Mouse (Mus musculus) lung, adult 2 months (tissue): ENCODE data around the gene Pacrg. TPM values are rescaled to one million over a fixed set of nuclear protein-coding genes. Genes with fewer than 3 reads are reported as not detected.

Experiments
- DNase-seq: peaks from one replicate; pipeline ENCODE4 v3.0.0; 2022
- H3K4me1 ChIP-seq: fragments of 200-500 bp; 2 replicates; pipeline ENCODE4 v1.6.1; 2011; ENCODE audit warnings: low read length; ENCODE audit not compliant: control insufficient read depth, insufficient read depth
- H3K4me3 ChIP-seq: fragments of 200-500 bp; replicated peaks from 2 replicates; pipeline ENCODE3; 2011; ENCODE audit warnings: low read depth, mild to moderate bottlenecking, control low read depth, low read length; ENCODE audit errors: extremely low read depth
- CTCF ChIP-seq: fragments of 200-500 bp; IDR thresholded peaks from 2 replicates; pipeline ENCODE4 v1.5.1; 2011; ENCODE audit warnings: mild to moderate bottlenecking, low read length, control low read depth; ENCODE audit not compliant: insufficient read depth
- POLR2A ChIP-seq: fragments of 200-500 bp; IDR thresholded peaks from 2 replicates; pipeline ENCODE4 v1.6.1; 2011; ENCODE audit warnings: low read depth, mild to moderate bottlenecking, control low read depth, low read length, borderline replicate concordance; ENCODE audit errors: extremely low read depth
- WGBS: fragments of 180-500 bp; shearing (Covaris S2); methylation state at CpG from one replicate; pipeline ENCODE4 v1.1.7; 2018; 5-methylcytosine and 5-hydroxymethylcytosine counted together
- polyA plus RNA-seq: library from polyadenylated mRNA; depleted of rRNA; stranded (reverse); fragments of >200 nt; gene quantifications from 2 replicates; pipeline ENCODE4 v1.2.3, GENCODE M21; 2012

The Pacrg gene
- polyA plus RNA-seq, 1 experiment, result 3.5 TPM

DNA sequence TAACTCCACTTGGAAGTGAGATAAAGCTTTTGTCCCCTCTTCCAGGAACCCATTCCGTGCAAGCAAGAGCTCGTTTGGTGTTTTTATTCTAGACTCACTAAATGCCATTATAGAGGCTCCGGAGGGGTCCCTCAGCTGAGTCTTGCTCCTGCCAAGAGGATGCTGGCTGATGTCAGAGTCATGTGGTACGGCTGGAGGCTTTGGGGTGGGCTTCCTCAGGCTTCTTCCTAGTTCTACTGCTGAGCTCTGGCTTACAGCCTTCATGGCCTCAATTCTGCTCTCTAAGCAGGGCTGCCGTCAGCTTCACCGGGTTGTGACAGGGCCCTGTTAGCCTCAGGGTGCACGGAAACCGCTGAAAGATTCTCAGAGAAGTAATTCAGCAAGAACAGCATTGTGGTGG, 305.9 kb downstream of the Pacrg start:
- Histone ChIP-seq H3K4me1 (no peaks in the 10 kb centered on the region), H3K4me3 (no peak overlapping the region)
- 71% methylated on average over 8 of the region's 8 CpGs for WGBS
- DNase-seq, result no peak
- TF ChIP-seq POLR2A (no peak), CTCF (no peak)

DNA sequence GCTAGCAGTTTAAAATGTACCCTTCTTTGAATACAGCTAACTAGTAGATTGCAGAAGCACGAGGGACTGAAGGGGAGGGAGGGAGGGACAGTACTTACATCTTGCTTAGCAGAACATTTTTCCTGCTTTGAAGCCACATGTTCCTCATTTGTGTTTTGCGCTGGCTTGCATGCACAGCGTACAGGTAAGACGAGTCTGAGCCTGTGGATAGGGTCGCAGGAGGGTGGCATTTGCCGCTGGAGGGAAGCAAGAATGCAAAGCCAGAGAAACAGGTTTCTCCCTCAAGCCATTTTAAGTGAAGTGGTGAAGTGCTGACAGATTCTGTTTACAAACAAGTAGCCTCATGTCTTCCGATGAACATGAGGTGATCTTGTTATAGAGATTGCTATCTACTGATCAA, 306.6 kb downstream of the Pacrg start:
- no peaks in the 10 kb centered on the region for H3K4me1 ChIP-seq
- 53% methylated on average over 7 of the region's 7 CpGs for WGBS
- no peak for TF ChIP-seq CTCF
- no peak for TF ChIP-seq POLR2A
- no peak for DNase-seq
- no peak overlapping the region for H3K4me3 ChIP-seq

DNA sequence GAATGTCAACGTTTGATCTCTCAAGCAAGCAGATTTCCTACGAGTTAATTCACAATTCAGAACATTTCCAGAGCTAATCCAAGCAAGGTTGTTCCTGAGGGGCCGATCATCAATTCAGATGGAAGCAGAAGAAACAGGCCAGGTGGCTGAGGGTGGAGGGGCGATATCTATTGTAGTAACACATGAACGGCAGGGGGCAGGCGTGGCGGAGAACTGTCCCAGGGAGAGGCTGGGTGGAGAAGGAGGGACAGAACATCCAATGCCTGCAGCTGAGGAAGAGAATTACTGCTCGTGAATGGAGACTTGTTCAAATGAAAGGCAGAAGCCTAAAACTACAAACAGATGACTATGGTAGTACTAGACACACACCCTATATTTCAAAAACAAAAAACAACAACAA, 309.1 kb downstream of the Pacrg start:
- H3K4me3 ChIP-seq, result no peak overlapping the region
- peak; percentile 18 for DNase-seq
- H3K4me1 ChIP-seq, result no peaks in the 10 kb centered on the region
- 46% methylated on average over 8 of the region's 8 CpGs for WGBS
- TF ChIP-seq POLR2A (no peak), CTCF (peak; percentile 22; the same call in 1 of the 2 replicates)

DNA sequence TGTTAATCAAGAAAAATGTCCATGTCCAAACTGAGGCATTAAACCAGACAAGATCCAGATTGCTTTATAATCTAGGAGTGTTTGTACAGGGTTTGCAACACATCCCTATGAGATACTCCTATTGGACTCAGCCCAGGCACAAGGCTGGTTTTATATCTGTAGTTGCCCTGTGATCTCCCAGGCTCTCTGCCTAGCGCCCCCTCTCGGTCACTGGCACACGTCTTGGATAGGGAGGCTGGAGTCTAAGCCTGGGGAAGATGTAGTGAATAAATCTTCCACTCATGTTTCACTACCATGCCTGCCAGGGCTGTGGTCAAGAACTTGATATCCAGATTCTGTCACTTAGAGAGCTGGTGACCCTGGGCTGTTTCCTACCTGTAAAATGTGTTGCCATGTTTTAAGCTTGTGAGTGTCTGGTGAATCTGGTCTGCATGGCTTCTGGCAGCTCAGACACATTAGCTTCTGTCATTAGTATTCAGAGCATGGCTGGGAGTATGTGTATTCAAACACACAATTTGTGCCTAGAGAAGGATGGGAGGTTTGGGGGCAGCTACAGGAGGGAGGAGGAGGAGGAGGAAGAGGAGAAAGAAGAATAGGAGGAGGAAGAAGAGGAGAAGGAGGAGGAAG, 310.7 kb downstream of the Pacrg start:
- WGBS, result 73% methylated on average over 3 of the region's 3 CpGs
- Histone ChIP-seq H3K4me3 (no peak overlapping the region), H3K4me1 (no peaks in the 10 kb centered on the region)
- TF ChIP-seq POLR2A, result no peak
- no peak for TF ChIP-seq CTCF
- no peak for DNase-seq

DNA sequence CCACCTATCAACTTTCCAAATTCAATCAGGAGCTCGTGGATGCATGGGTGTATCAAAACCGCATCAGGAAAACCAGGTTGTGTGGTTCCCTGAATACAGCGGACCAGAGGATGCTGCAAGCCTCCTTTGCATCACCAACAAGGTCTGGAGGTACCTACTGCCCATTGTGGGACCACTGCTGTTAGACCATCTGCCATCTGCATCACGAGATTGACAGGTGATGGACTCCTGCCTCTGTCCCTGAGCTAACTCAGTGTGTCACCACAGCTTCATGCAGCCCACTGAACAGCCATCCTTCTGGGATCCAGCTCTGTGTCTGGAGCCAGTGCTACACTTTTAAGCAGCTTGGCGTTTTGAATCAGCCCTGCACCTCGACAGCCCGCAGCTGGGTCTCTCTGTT, 318.8 kb downstream of the Pacrg start:
- DNase-seq, result no peak
- 87% methylated on average over 7 of the region's 7 CpGs for WGBS
- Histone ChIP-seq H3K4me1 (no peaks in the 10 kb centered on the region), H3K4me3 (no peak overlapping the region)
- TF ChIP-seq CTCF, result no peak
- TF ChIP-seq POLR2A, result no peak

DNA sequence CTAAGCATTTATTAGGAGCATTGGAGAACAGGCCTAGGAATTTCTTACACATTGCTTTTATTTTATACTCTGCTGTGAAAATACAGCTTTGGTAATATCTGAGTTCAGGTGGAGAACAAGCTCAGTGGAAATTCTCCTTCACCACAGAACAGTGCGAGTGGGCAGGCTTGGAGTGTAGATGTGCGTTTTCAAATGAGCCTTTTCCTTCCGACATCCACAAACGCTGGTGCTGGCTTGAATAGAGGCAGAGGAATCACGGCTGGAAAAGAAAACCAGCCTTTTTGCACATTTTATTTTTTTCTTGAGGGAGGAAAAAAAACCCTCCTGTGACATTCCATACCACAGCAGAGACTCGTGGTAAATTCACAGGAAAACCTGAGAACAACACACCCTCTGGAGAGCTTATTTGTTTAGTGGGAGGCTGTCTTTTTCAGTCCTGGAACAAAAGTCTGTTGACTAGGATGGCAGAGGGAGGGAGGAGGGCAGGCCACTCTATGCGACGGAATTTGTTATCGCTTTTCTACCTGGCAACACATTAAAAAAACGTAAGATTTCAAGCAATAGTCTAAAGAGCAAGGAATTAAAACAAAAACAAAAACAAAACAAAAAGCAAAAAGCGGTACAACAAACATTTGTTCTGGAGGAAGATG, 320.5 kb downstream of the Pacrg start:
- WGBS, result 54% methylated on average over 11 of the region's 11 CpGs
- TF ChIP-seq POLR2A (no peak), CTCF (no peak)
- H3K4me3 ChIP-seq, result no peak overlapping the region
- DNase-seq, result no peak
- no peaks in the 10 kb centered on the region for H3K4me1 ChIP-seq

DNA sequence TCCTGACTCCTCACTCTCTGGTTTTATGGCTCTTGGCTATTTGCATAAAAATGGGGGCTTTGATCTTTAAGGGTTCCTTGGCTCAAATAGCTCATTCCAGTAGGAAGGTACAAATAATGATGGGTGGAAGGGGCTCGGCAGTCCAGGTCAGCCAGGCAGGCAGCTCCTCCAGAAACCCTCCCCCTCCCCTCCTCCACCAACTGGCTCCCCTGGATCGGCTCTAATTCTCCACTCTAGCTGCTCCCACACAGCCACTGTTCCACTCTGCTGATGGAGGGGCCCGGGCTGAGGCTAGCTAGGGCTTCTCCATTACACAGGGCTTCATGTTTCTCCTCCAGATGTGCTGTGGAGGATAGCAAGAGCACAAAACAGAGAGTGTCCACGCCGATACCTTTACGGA, 325.3 kb downstream of the Pacrg start:
- 74% methylated on average over 6 of the region's 6 CpGs for WGBS
- no peak for DNase-seq
- H3K4me1 ChIP-seq, result no peaks in the 10 kb centered on the region
- no peak for TF ChIP-seq CTCF
- TF ChIP-seq POLR2A, result no peak
- H3K4me3 ChIP-seq, result no peak overlapping the region

DNA sequence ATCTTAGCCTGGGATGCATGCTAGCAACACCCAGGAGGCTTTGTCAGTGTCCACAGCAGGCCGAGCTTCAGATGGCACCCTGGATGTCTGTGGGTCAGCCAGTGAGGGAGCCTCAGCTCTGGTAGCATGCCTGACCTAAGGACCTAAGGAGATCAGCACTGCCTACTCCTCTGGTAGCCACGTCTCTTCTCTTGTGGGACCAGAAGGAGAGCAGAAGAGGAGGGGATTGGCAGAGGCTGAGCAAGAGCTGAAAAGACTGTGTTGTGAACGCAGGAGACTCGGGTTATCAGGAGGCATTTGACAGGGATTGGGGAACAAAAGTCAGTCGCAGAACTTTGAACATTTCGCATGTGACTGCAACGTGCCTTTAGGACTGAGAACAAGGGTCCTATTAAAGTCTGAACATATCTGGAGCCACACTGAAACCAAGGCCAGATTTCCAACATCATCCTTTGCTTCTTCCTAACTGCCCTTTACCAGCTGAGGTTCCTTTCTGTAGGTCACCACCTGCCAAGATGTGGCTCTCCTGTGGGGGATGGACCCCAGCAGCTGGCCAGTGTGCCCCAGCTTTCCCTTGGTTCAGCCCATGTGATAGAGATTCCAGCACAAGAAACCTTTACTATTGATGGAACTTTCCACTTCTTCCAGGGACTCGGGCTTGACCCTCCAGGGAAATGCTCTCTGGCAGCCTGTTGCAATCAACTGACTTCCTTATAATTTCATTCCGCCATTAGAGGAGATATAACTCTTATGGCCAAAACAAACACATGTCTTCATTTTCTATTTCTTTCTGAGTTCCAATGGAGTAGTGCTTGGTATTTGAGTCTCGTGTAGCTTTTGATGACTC, 329.0 kb downstream of the Pacrg start:
- TF ChIP-seq CTCF (no peak), POLR2A (no peak)
- WGBS, result 79% methylated on average over 10 of the region's 10 CpGs
- H3K4me1 ChIP-seq, result no peaks in the 10 kb centered on the region
- DNase-seq, result no peak
- H3K4me3 ChIP-seq, result no peak overlapping the region

DNA sequence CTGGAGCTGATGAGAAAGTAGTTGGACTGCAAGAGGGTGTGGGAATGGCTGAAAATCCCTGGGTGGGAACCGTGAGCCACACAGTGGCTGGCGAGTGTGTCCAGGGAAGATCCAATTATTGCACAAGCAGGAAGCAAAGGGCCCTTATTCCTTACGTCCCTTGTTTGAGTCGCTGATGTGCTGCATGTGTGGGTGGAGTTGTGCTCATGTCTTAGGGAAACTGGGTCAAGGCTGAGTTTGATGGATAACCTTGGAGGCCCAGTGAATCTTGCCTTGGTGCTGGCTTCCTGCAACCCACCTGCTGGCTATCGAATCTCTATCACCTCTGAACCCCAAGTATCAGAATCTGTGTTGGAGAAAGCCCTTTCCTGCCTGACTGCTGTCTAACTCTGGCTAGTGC, 329.6 kb downstream of the Pacrg start:
- DNase-seq, result no peak
- WGBS, result 55% methylated on average over 5 of the region's 5 CpGs
- no peak for TF ChIP-seq CTCF
- TF ChIP-seq POLR2A, result no peak
- Histone ChIP-seq H3K4me3 (no peak overlapping the region), H3K4me1 (no peaks in the 10 kb centered on the region)

DNA sequence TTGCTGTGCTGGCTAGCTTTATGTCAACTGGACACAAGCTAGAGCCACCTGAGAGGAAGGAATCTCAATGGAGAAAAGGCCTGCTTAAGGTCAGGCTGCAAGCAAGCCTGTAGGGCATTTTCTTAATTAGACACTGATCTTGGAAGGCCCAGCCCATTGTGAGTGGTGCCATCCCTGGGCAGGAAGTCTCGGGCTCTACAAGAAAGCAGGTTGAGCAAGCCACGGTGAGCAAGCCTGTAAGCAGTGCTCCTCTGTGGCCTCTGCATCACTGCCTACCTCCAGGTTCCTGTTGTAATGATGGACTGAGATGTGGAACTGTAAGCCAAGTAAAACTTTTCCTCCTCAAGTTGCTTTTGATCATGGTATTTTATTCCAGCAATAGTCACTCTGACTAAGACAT, 332.0 kb downstream of the Pacrg start:
- no peak overlapping the region for H3K4me3 ChIP-seq
- DNase-seq, result no peak
- TF ChIP-seq POLR2A, result no peak
- no peak for TF ChIP-seq CTCF
- WGBS, result 69% methylated on average over 2 of the region's 2 CpGs
- no peaks in the 10 kb centered on the region for H3K4me1 ChIP-seq
